Mouse (Mus musculus) lung, embryonic 14.5 days (tissue): Measurements from ENCODE around the gene Ndufs8. TPM values are rescaled to one million over a fixed set of nuclear protein-coding genes. Genes with fewer than 3 reads are reported as not detected.
"Not testable (repeated sequence)": the region's sequence is repeated elsewhere in the genome, so short reads cannot be mapped to it uniquely, and the experiment has no call there.

Source experiments
- ATAC-seq: fragments of 200-750 bp; cut with Nextera tagmentation; 2 replicates; pipeline ENCODE4 v1.8.0; 2017; ENCODE audit warnings: mild to moderate bottlenecking, moderate TSS enrichment, moderate library complexity; ENCODE audit not compliant: insufficient read depth
- DNase-seq: peaks from one replicate; pipeline ENCODE4 v3.0.0-alpha.2; 2015
- H3K27ac ChIP-seq: fragments of 300-500 bp; sonication (generic); 2 replicates; pipeline ENCODE4 v1.5.1; 2014; ENCODE audit warnings: low read depth, mild to moderate bottlenecking, moderate library complexity
- H3K27me3 ChIP-seq: fragments of 300-500 bp; sonication (generic); 2 replicates; pipeline ENCODE4 v1.6.1; 2014; ENCODE audit warnings: low read length, control low read depth; ENCODE audit not compliant: insufficient read depth
- H3K36me3 ChIP-seq: fragments of 300-500 bp; sonication (generic); 2 replicates; pipeline ENCODE4 v1.6.1; 2014; ENCODE audit warnings: control low read depth; ENCODE audit not compliant: insufficient read depth
- H3K4me1 ChIP-seq: fragments of 300-500 bp; sonication (generic); 2 replicates; pipeline ENCODE4 v1.6.1; 2014; ENCODE audit warnings: antibody characterized with exemption, control low read depth; ENCODE audit not compliant: insufficient read depth
- H3K4me2 ChIP-seq: fragments of 300-500 bp; sonication (generic); 2 replicates; pipeline ENCODE4 v1.6.1; 2014; ENCODE audit warnings: mild to moderate bottlenecking
- H3K4me3 ChIP-seq: fragments of 300-500 bp; sonication (generic); 2 replicates; pipeline ENCODE4 v1.5.1; 2014; ENCODE audit warnings: low read depth, low read length
- H3K9ac ChIP-seq: fragments of 300-500 bp; sonication (generic); 2 replicates; pipeline ENCODE4 v1.6.1; 2014
- H3K9me3 ChIP-seq: fragments of 300-500 bp; sonication (generic); 2 replicates; pipeline ENCODE4 v1.6.1; 2016; ENCODE audit warnings: low read depth, low read length, control low read depth
- CTCF ChIP-seq: IDR thresholded peaks from 2 replicates; pipeline ENCODE4 v1.5.1; 2016; ENCODE audit warnings: antibody characterized with exemption, low read depth
- WGBS: fragments of 180-500 bp; shearing (Covaris S2); extraction: QIAGEN DNeasy Blood & Tissue Kit; methylation state at CpG from one replicate; pipeline ENCODE4 v1.1.7; 2014; 5-methylcytosine and 5-hydroxymethylcytosine counted together
- polyA plus RNA-seq: library from polyadenylated mRNA; unstranded; fragments of >200 nt; fragmentation: Nextera tagmentation; extraction: Ambion mirVana; gene quantifications from 2 replicates; pipeline ENCODE4 v1.2.1, GENCODE M21; 2014

Ndufs8 gene
- 326 and 335 TPM in 2 replicates for polyA plus RNA-seq

DNA sequence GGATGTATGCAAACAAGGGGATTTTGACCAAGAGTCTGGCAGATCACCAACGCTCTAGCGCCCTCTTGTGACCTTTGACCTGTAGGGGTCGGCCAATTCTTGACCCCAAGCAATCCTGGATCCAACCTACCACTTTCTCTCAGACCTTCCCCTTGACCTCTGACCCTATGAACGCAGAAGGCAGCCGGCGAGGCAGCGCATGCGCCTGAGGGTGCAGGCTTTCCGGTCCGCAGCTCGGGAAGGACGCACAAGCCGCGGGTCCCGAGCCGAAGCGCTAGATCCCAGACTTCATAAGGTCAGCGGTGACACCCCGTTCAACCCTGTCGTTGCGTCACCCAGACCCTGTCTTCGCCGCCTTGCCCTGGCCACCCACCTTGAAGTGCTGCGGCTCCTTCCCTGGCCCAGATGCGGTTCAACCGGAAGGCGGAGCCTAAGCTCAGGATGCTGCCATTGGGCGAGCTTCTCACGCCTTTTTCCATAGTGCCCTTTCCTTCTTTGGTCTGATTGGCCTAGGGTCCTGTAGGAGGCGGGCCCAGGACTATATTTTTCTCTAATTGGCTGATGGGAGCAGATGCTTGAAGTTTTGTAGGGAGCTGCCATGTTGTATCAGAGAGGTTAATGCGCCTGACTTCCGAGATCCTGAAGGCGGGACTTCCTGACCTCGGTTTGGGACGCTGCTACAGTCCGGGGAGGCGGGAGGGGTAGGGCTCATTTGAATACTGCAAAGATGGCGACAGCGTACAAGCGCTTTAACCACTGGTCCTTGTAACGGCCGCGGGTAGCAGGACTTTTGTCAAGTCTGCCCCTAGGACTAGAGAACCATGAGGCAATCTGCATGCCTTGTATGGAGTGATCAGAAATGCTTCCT lies at the start of gene Ndufs8:
Ndufs8 (minus strand) TSS at position 438 of the 868 bp plus-strand sequence.
- peak; percentile 26; the same call in 1 of the 2 replicates for TF ChIP-seq CTCF
- H3K27me3 ChIP-seq: no peaks in the 10 kb centered on the region
- H3K4me3 ChIP-seq: peak within 1 kb of the TSS; percentile 58
- 1% methylated on average over 43 of the region's 43 CpGs for WGBS
- peak; percentile 98 for DNase-seq
- peak; percentile 98 for ATAC-seq
- peak within 1 kb of the TSS; percentile 58 for H3K9ac ChIP-seq
- peaks cover 37% of the 10 kb centered on the region for H3K36me3 ChIP-seq
- H3K27ac ChIP-seq: peak within 1 kb of the TSS; percentile 73
- no peaks in the 10 kb centered on the region for H3K9me3 ChIP-seq
- peak within 1 kb of the TSS; percentile 79 for H3K4me2 ChIP-seq
- peaks cover 8% of the 10 kb centered on the region for H3K4me1 ChIP-seq

- WGBS: 54% methylated on average over 6 of the region's 6 CpGs
- not testable (repeated sequence) for ATAC-seq, H3K9me3 ChIP-seq
These were observed 49.2 kb upstream of the Ndufs8 start for GRCm38 (mm10) chr19:3961805-3962204.

GRCm38 (mm10) chr19:3960211-3960610 lies 47.6 kb upstream of the Ndufs8 start:
- Histone ChIP-seq H3K36me3 (no peaks in the 10 kb centered on the region), H3K9ac (no peak overlapping the region), H3K9me3 (no peaks in the 10 kb centered on the region), H3K4me2 (no peak overlapping the region), H3K4me3 (no peak overlapping the region), H3K4me1 (no peaks in the 10 kb centered on the region), H3K27me3 (no peaks in the 10 kb centered on the region), H3K27ac (no peak overlapping the region)
- 63% methylated on average over 5 of the region's 5 CpGs for WGBS
- TF ChIP-seq CTCF: no peak
- ATAC-seq (no peak), DNase-seq (peak; percentile 7)

More at GRCm38 (mm10) chr19:3961805-3962204, 49.2 kb upstream of the Ndufs8 start:
- H3K4me3 ChIP-seq, H3K27me3 ChIP-seq, H3K9ac ChIP-seq, H3K4me2 ChIP-seq, H3K27ac ChIP-seq, DNase-seq, H3K4me1 ChIP-seq, H3K36me3 ChIP-seq: not testable (repeated sequence)

DNA sequence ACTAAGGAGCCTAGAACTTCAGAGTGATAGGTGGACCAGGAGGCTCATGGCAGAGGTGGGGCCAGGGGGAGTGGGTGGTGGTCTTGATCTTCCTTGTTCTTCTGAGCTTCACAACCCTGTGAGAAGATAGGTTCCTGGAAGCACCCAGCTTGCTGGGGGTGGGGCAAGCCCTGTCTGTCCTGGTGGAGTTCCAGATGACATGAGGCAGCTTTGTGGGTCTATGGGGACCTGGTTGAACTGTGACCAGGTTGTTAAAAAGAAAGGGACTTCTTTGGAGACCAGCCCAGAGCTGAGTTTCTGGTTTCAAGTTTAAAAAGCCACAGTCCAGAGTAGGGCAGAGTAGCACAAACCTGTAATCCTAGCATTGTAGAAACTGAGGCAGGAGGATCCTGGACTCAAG lies 46.5 kb upstream of the Ndufs8 start:
- DNase-seq (no peak), ATAC-seq (no peak)
- Histone ChIP-seq H3K4me1 (no peaks in the 10 kb centered on the region), H3K9ac (no peak overlapping the region), H3K27me3 (no peaks in the 10 kb centered on the region), H3K4me2 (no peak overlapping the region), H3K9me3 (no peaks in the 10 kb centered on the region), H3K4me3 (no peak overlapping the region), H3K27ac (no peak overlapping the region), H3K36me3 (no peaks in the 10 kb centered on the region)
- TF ChIP-seq CTCF: no peak

DNA sequence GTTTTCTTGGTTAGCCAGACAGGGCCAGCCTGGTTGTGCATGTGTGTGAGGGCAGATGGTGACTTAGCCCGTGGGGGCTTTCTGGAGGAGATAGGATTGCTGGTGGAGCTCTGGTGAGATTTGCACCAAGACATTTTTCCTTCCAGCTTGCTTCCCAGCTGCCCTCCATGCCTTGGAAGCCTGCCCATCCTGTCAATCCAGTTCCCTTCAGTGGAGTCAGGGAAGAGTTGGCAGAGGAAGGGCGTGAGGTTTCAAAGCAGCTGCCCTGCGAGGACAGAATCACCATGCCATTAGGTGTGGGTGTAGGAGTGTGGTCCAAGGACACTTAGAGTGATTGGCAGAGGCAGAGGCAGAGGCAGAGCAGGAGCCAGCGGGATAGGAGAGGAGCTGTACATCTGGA lies 45.9 kb upstream of the Ndufs8 start, which contains the start of gene Aldh3b3:
Aldh3b3 (plus strand) TSS at position 176 of the 400 bp plus-strand sequence.
- no peak for TF ChIP-seq CTCF
- Histone ChIP-seq H3K36me3 (no peaks in the 10 kb centered on the region), H3K9ac (no peak within 1 kb of the TSS), H3K4me3 (no peak within 1 kb of the TSS), H3K4me2 (no peak within 1 kb of the TSS), H3K4me1 (no peaks in the 10 kb centered on the region), H3K27me3 (no peaks in the 10 kb centered on the region), H3K9me3 (no peaks in the 10 kb centered on the region), H3K27ac (no peak within 1 kb of the TSS)
- DNase-seq (no peak), ATAC-seq (no peak)
- 58% methylated on average over 4 of the region's 4 CpGs for WGBS

- WGBS: 78% methylated on average over 4 of the region's 5 CpGs
- not testable (repeated sequence) for DNase-seq
These were observed 44.9 kb upstream of the Ndufs8 start for GRCm38 (mm10) chr19:3957296-3958036.

DNA sequence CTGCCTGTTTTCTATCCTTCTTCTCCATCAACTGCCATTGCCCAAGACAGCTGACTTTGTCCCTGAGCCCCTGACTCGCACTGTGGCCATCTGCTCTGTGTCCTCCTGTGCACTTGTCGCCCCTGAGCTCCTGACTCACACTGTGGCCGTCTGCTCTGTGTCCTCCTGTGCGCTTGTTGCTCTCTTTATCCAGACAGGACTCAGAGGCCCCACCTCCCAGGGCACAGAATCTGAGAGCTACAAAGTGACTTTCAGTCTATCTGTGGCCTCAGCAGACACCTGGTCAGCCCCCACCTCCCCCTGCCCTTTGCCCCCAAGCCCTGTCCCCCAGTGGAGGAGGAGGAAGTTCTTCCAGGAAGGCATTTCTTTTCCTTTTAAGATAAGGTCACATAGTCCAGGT lies 43.2 kb upstream of the Ndufs8 start:
- TF ChIP-seq CTCF: no peak
- Histone ChIP-seq H3K9me3 (no peaks in the 10 kb centered on the region), H3K4me2 (no peak overlapping the region), H3K27ac (no peak overlapping the region), H3K4me3 (no peak overlapping the region), H3K4me1 (no peaks in the 10 kb centered on the region), H3K36me3 (no peaks in the 10 kb centered on the region), H3K27me3 (no peaks in the 10 kb centered on the region), H3K9ac (no peak overlapping the region)
- 40% methylated on average over 4 of the region's 4 CpGs for WGBS
- ATAC-seq (no peak), DNase-seq (no peak)

More at GRCm38 (mm10) chr19:3957296-3958036, 44.9 kb upstream of the Ndufs8 start:
- not testable (repeated sequence) for H3K27ac ChIP-seq, H3K4me1 ChIP-seq, H3K9ac ChIP-seq, H3K4me2 ChIP-seq, ATAC-seq, H3K27me3 ChIP-seq, H3K9me3 ChIP-seq, H3K4me3 ChIP-seq, H3K36me3 ChIP-seq
